Mouse (Mus musculus) gastrocnemius, postnatal 25 days (tissue): ENCODE results near the gene Asic5. TPM values are rescaled to one million over a fixed set of nuclear protein-coding genes. Genes with fewer than 3 reads are reported as not detected.

Experiments used
- DNase-seq: peaks from one replicate; pipeline ENCODE4 v3.0.0; 2022
- total RNA-seq, 2 experiments: library from RNA; stranded (reverse); gene quantifications; 1 replicate in 1 of 2; 2 replicates in 1 of 2; pipeline ENCODE4 v1.2.3; 2021

The Asic5 gene
- total RNA-seq, 2 experiments from 2014 or later: not detected

- no peak for DNase-seq
Observed at GRCm38 (mm10) chr3:82014148-82014703, 32.1 kb downstream of the Asic5 start.

- no peak for DNase-seq
Observed at GRCm38 (mm10) chr3:82022421-82022920, 40.4 kb downstream of the Asic5 start.

GRCm38 (mm10) chr3:82023065-82023464 is 41.0 kb downstream of the Asic5 start:
- no peak for DNase-seq

- no peak for DNase-seq
Observed at GRCm38 (mm10) chr3:82027286-82027685, 45.2 kb downstream of the Asic5 start.

GRCm38 (mm10) chr3:82029229-82029628 is 47.1 kb downstream of the Asic5 start:
- DNase-seq: no peak

- DNase-seq: no peak
Observed at GRCm38 (mm10) chr3:82030008-82030748, 48.1 kb downstream of the Asic5 start.

- no peak for DNase-seq
Observed at GRCm38 (mm10) chr3:82036262-82037044, 54.4 kb downstream of the Asic5 start.

GRCm38 (mm10) chr3:82043676-82044075 is 61.6 kb downstream of the Asic5 start:
- DNase-seq: no peak

- DNase-seq: no peak
Observed at GRCm38 (mm10) chr3:82044902-82045301, 62.8 kb downstream of the Asic5 start.

GRCm38 (mm10) chr3:82046087-82046486 is 64.0 kb downstream of the Asic5 start:
- no peak for DNase-seq

- DNase-seq: no peak
Observed at GRCm38 (mm10) chr3:82047100-82047753, 65.1 kb downstream of the Asic5 start.

- DNase-seq: no peak
Observed at GRCm38 (mm10) chr3:82048078-82048477, 66.0 kb downstream of the Asic5 start.

- DNase-seq: no peak
Observed at GRCm38 (mm10) chr3:82048681-82049080, 66.6 kb downstream of the Asic5 start.

GRCm38 (mm10) chr3:82051468-82051867 is 69.4 kb downstream of the Asic5 start:
- DNase-seq: no peak

- no peak for DNase-seq
Observed at GRCm38 (mm10) chr3:82052029-82052428, 69.9 kb downstream of the Asic5 start.

GRCm38 (mm10) chr3:82054283-82054974 is 72.3 kb downstream of the Asic5 start:
- no peak for DNase-seq

- no peak for DNase-seq
Observed at GRCm38 (mm10) chr3:82057201-82057600, 75.1 kb downstream of the Asic5 start.

GRCm38 (mm10) chr3:82061402-82062180 is 79.5 kb downstream of the Asic5 start:
- no peak for DNase-seq

GRCm38 (mm10) chr3:82067830-82068229 is 85.7 kb downstream of the Asic5 start:
- no peak for DNase-seq
